Mouse (Mus musculus) myocyte (in vitro differentiated cells): ENCODE results near the gene Mylk.

Experiments used
- MYOD1 ChIP-seq, 3 experiments: IDR thresholded peaks; one replicate each; pipeline ENCODE4 v1.6.1; 2011; ENCODE audit warnings: control low read depth in 2 of 3, low read depth in 2 of 3, mild to moderate bottlenecking in 2 of 3, moderate library complexity in 1 of 3; ENCODE audit not compliant: insufficient read length in 2 of 3, control insufficient read depth in 1 of 3
- POLR2A ChIP-seq: IDR thresholded peaks from one replicate; pipeline ENCODE4 v1.6.1; 2011; ENCODE audit warnings: low read depth, mild to moderate bottlenecking, control low read depth, moderate library complexity; ENCODE audit not compliant: insufficient read length

- TF ChIP-seq POLR2A = no peak
- no peak for TF ChIP-seq MYOD1 (IDR thresholded peaks at IDR 0.05; ENCODE audit: control insufficient read depth in 1 of 3, insufficient read length in 2 of 3, low read depth in 2 of 3)
Measured at GRCm38 (mm10) chr16:34700165-34700827, 44.7 kb upstream of the Mylk start.
